Mouse (Mus musculus) thymus, postnatal 4 days (tissue): ENCODE measurements around the gene Supt4a.

Experiments used
- DNase-seq: peaks from one replicate; pipeline ENCODE4 v3.0.0; 2021

Supt4a gene

GRCm38 (mm10) chr11:87752307-87752706 lies 15.0 kb downstream of the Supt4a start:
- DNase-seq: no peak

- DNase-seq: peak; percentile 59
These were observed 15.9 kb downstream of the Supt4a start for GRCm38 (mm10) chr11:87753255-87753654.

- peak; percentile 56 for DNase-seq
These were observed 16.6 kb downstream of the Supt4a start for GRCm38 (mm10) chr11:87753891-87754501.

- peak; percentile 89 for DNase-seq
These were observed 17.3 kb downstream of the Supt4a start for GRCm38 (mm10) chr11:87754603-87755002.

GRCm38 (mm10) chr11:87755360-87756017 lies 18.1 kb downstream of the Supt4a start:
- peak; percentile 96 for DNase-seq

GRCm38 (mm10) chr11:87756251-87756820 lies 19.0 kb downstream of the Supt4a start:
- DNase-seq: peak; percentile 81

GRCm38 (mm10) chr11:87757001-87757954 lies 19.9 kb downstream of the Supt4a start:
- peak; percentile 72 for DNase-seq

GRCm38 (mm10) chr11:87758161-87758911 lies 21.0 kb downstream of the Supt4a start:
- peak; percentile 56 for DNase-seq

- peak; percentile 27 for DNase-seq
These were observed 21.7 kb downstream of the Supt4a start for GRCm38 (mm10) chr11:87758957-87759608.

- peak; percentile 93 for DNase-seq
These were observed 22.3 kb downstream of the Supt4a start for GRCm38 (mm10) chr11:87759609-87760005.

GRCm38 (mm10) chr11:87760301-87761081 lies 23.1 kb downstream of the Supt4a start, which contains the start of gene Tspoap1:
Tspoap1 (plus strand) TSS chr11:87760541.
- DNase-seq: peak; percentile 74

- DNase-seq: peak; percentile 50
These were observed 23.9 kb downstream of the Supt4a start for GRCm38 (mm10) chr11:87761181-87761721.

GRCm38 (mm10) chr11:87761806-87762701 lies 24.7 kb downstream of the Supt4a start:
- peak; percentile 33 for DNase-seq

GRCm38 (mm10) chr11:87762702-87763385 lies 25.5 kb downstream of the Supt4a start:
- no peak for DNase-seq

- DNase-seq: peak; percentile 40
These were observed 26.2 kb downstream of the Supt4a start for GRCm38 (mm10) chr11:87763511-87763987.

- DNase-seq: peak; percentile 45
These were observed 26.9 kb downstream of the Supt4a start for GRCm38 (mm10) chr11:87763988-87764876.

- no peak for DNase-seq
These were observed 31.4 kb downstream of the Supt4a start for GRCm38 (mm10) chr11:87768745-87769144.

GRCm38 (mm10) chr11:87770989-87771388 lies 33.6 kb downstream of the Supt4a start:
- DNase-seq: peak; percentile 95
